Mouse (Mus musculus): ENCODE measurements around the gene Sprn. TPM values are rescaled to one million over a fixed set of nuclear protein-coding genes. Genes with fewer than 3 reads are reported as not detected.
"Not testable (repeated sequence)": the region's sequence is repeated elsewhere in the genome, so short reads cannot be mapped to it uniquely, and the experiment has no call there.

Sprn gene
- polyA plus RNA-seq, 1 experiment: 16.2 TPM

- no peak for TF ChIP-seq POLR2A (IDR thresholded peaks at IDR 0.05; ENCODE audit: borderline replicate concordance, extremely low read depth, insufficient read depth, insufficient read length, poor library complexity, severe bottlenecking)
- TF ChIP-seq CTCF (IDR thresholded peaks at IDR 0.05; ENCODE audit: borderline replicate concordance, extremely low read depth, insufficient read depth, insufficient read length): no peak
These were observed 16.7 kb downstream of the Sprn start for GRCm38 (mm10) chr7:140138021-140138310.

GRCm38 (mm10) chr7:140137135-140138020, 17.3 kb downstream of the Sprn start, which contains the start of gene Mtg1:
Mtg1 (plus strand) TSS chr7:140137564.
- DNase-seq (ENCODE audit: low read depth): peak; percentile 96
- TF ChIP-seq CTCF (IDR thresholded peaks at IDR 0.05; ENCODE audit: borderline replicate concordance, extremely low read depth, insufficient read depth, insufficient read length): no peak
- TF ChIP-seq POLR2A (IDR thresholded peaks at IDR 0.05; ENCODE audit: borderline replicate concordance, extremely low read depth, insufficient read depth, insufficient read length, poor library complexity, severe bottlenecking): peak; percentile 61; the same call in 1 of the 2 replicates

More at GRCm38 (mm10) chr7:140138021-140138310, 16.7 kb downstream of the Sprn start:
- no peak for DNase-seq (ENCODE audit: low read depth)

GRCm38 (mm10) chr7:140135106-140135770, 19.4 kb downstream of the Sprn start:
- TF ChIP-seq CTCF (IDR thresholded peaks at IDR 0.05; ENCODE audit: borderline replicate concordance, extremely low read depth, insufficient read depth, insufficient read length) (no peak), POLR2A (IDR thresholded peaks at IDR 0.05; ENCODE audit: borderline replicate concordance, extremely low read depth, insufficient read depth, insufficient read length, poor library complexity, severe bottlenecking) (no peak)
- no peak for DNase-seq (ENCODE audit: low read depth)

- not testable (repeated sequence) for DNase-seq (ENCODE audit: low read depth)
These were observed 20.6 kb downstream of the Sprn start for GRCm38 (mm10) chr7:140134033-140134432.

- DNase-seq (ENCODE audit: low read depth): not testable (repeated sequence)
These were observed 22.5 kb downstream of the Sprn start for GRCm38 (mm10) chr7:140132184-140132583.

GRCm38 (mm10) chr7:140127911-140128310, 26.8 kb downstream of the Sprn start:
- TF ChIP-seq POLR2A (IDR thresholded peaks at IDR 0.05; ENCODE audit: borderline replicate concordance, extremely low read depth, insufficient read depth, insufficient read length, poor library complexity, severe bottlenecking): no peak
- no peak for TF ChIP-seq CTCF (IDR thresholded peaks at IDR 0.05; ENCODE audit: borderline replicate concordance, extremely low read depth, insufficient read depth, insufficient read length)
- DNase-seq (ENCODE audit: low read depth): no peak

- TF ChIP-seq CTCF (IDR thresholded peaks at IDR 0.05; ENCODE audit: borderline replicate concordance, extremely low read depth, insufficient read depth, insufficient read length) (no peak), POLR2A (IDR thresholded peaks at IDR 0.05; ENCODE audit: borderline replicate concordance, extremely low read depth, insufficient read depth, insufficient read length, poor library complexity, severe bottlenecking) (no peak)
- no peak for DNase-seq (ENCODE audit: low read depth)
These were observed 27.7 kb downstream of the Sprn start for GRCm38 (mm10) chr7:140126934-140127333.

GRCm38 (mm10) chr7:140126022-140126350, 28.7 kb downstream of the Sprn start:
- no peak for DNase-seq (ENCODE audit: low read depth)

GRCm38 (mm10) chr7:140125278-140126021, 29.2 kb downstream of the Sprn start:
- TF ChIP-seq CTCF (IDR thresholded peaks at IDR 0.05; ENCODE audit: borderline replicate concordance, extremely low read depth, insufficient read depth, insufficient read length): no peak
- TF ChIP-seq POLR2A (IDR thresholded peaks at IDR 0.05; ENCODE audit: borderline replicate concordance, extremely low read depth, insufficient read depth, insufficient read length, poor library complexity, severe bottlenecking): no peak
- peak; percentile 96 for DNase-seq (ENCODE audit: low read depth)

More at GRCm38 (mm10) chr7:140126022-140126350, 28.7 kb downstream of the Sprn start:
- no peak for TF ChIP-seq CTCF (IDR thresholded peaks at IDR 0.05; ENCODE audit: borderline replicate concordance, extremely low read depth, insufficient read depth, insufficient read length)
- no peak for TF ChIP-seq POLR2A (IDR thresholded peaks at IDR 0.05; ENCODE audit: borderline replicate concordance, extremely low read depth, insufficient read depth, insufficient read length, poor library complexity, severe bottlenecking)

GRCm38 (mm10) chr7:140124382-140124781, 30.3 kb downstream of the Sprn start:
- DNase-seq (ENCODE audit: low read depth): no peak
- no peak for TF ChIP-seq CTCF (IDR thresholded peaks at IDR 0.05; ENCODE audit: borderline replicate concordance, extremely low read depth, insufficient read depth, insufficient read length)

GRCm38 (mm10) chr7:140122765-140123164, 31.9 kb downstream of the Sprn start:
- no peak for TF ChIP-seq POLR2A (IDR thresholded peaks at IDR 0.05; ENCODE audit: borderline replicate concordance, extremely low read depth, insufficient read depth, insufficient read length, poor library complexity, severe bottlenecking)
- TF ChIP-seq CTCF (IDR thresholded peaks at IDR 0.05; ENCODE audit: borderline replicate concordance, extremely low read depth, insufficient read depth, insufficient read length): no peak
- no peak for DNase-seq (ENCODE audit: low read depth)

Measured in brain, embryonic 14.5 days (tissue).